Mouse (Mus musculus): ENCODE results near the gene Rcsd1.

Rcsd1 gene

DNA sequence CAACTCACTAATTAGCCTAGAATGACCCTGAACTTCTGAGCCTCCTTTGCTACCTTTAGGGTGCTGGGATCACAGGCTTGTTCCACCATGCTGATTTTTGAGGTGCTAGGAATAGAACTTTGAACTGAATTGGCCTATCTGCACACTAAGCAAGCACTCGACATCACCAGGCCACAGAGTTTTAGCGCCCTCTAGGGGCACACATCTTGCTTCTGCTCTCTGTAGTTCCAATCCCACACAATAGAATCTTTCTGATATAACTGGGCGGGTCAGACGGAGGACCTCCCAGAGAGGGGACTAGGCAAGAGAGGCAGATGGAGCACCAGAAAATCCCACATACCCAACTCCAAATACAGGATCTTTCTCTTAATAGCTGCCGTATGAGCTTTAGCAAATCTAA lies 51.0 kb downstream of the Rcsd1 start:
- DNase-seq: peak; percentile 70 to 75

DNA sequence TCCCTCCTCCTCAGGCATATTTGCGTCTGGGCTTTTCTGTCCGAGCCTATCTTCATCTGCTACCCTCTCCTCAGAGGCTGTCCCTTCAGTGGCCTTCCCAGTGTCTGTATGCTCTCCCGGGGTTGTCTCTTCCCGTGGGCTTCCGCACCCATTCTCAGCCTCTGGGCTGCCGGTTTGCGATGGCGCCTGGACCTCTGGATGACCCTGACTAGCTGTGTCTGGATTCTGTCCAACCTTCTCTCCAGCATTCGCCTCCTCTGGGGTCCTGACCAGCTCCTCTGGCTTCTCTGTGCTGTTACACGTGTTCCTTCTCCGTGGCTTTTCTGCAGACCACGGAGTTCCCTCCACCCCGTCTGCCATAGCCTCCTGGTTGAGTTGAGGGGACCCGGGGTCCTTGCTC lies 54.1 kb downstream of the Rcsd1 start:
- no peak for DNase-seq

DNA sequence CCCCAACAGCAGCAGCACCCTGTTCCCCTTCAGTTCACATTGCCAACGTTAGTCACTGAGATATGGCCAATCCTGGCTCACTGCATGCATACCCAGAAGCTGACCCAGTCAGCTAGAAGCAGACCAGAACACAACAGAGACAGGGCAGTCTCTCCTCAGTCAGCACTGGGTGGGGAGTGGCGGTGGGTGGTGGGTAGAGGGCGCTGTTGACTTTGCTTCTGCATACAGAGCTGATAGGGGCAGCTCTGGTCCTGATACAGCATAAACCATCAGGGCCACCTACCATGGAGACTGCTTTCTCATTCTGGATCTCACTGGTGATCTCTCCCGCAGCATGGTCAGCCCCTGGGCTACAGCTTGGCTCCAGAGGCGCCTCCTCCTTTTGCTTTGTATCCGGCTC lies 54.5 kb downstream of the Rcsd1 start:
- DNase-seq: peak; percentile 68 to 73

DNA sequence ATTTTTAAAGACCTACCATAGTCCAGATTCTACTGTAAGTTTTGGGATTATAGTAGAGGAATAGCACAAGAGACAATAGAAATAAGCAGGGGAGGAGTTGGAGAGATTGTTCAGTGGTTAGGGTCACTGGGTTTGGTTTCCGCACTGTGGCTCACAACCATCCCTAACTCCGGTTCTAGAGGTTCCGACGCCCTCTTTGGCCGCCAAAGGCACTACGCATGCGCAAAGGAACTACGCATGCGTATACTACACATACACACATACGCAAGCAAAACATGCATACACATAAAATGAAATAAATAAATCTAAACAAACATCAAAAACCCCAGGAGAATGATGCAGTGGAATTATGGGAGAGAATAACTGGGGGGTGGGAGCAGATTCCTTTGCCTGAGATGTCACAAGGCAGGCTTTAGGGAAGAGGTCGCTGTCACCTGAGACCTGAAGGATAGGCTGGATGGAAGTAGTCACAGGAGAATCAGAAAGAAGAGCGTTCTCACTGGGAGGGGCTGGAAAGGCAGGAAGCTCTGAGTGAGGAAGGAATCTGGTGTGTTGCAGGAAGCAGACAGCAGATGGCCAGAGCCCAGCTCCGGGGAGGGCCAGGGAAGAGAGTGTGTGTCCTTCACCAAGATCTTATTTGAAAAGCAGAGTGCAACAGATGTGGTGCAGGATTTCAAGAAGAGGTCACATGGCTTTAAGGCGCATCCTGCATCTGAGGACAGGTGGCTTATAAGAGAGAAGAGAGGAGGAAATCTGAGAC lies 56.3 kb downstream of the Rcsd1 start:
- DNase-seq: no peak

DNA sequence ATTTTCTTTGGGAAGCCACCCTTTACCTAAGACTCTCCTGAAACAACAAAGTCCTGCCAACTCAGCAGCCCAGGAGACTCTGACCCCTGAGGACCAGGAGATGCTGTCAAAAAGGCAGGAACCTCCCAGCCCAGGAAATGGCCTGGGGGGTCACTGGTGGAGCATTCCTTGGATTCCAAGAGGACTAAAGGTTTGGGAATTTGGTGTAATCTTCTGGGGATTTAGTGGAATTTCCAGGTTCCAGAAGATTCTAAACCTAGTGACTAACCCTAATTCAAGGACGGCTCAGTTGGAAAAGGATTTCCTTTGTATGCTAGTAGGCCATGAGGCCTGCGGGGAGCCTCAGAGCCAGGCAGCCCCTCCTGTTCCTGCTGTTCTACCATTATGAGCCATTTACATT lies 57.0 kb downstream of the Rcsd1 start:
- DNase-seq: no peak

- DNase-seq: no peak
Measured at GRCm38 (mm10) chr1:165651158-165651557, 58.4 kb downstream of the Rcsd1 start.

DNA sequence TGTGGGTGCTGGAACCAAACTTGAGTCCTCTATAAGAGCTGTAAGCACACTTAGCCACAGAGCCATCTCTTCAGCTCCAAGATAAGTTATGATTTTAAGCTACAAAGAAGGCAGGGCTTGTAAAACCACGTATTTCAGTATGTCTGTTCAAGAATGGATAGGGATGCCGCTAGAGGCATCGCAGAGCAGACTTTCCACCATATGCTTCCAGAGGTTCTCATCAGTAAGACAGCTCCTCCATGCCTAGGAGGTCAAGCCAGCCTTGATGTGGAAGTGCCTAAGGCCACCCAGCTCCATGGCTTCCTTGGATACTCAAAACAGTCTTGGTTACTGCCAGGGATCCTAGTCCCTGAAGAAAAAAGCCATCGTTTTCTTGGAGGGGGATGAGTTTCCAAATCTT lies 64.5 kb downstream of the Rcsd1 start:
- DNase-seq: no peak

DNA sequence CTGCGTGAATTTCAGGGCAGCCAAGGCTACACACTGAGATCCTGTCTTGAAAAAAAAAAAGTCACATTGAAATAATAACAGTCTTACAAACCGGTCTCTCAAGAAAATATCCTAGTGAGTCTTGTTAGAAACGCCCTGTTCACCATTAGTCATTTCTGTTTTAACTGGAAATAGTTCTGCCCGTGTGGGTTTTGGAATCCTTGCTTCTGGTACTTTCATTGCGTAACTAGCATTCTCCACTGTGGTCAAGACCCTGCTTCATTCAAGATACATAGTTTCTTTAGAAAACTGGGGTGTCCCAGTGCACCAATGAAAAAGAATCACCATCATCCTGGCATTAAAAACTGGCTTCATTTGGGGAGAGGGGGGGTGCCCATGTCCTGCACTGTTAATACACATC lies 65.8 kb downstream of the Rcsd1 start:
- DNase-seq: no peak

DNA sequence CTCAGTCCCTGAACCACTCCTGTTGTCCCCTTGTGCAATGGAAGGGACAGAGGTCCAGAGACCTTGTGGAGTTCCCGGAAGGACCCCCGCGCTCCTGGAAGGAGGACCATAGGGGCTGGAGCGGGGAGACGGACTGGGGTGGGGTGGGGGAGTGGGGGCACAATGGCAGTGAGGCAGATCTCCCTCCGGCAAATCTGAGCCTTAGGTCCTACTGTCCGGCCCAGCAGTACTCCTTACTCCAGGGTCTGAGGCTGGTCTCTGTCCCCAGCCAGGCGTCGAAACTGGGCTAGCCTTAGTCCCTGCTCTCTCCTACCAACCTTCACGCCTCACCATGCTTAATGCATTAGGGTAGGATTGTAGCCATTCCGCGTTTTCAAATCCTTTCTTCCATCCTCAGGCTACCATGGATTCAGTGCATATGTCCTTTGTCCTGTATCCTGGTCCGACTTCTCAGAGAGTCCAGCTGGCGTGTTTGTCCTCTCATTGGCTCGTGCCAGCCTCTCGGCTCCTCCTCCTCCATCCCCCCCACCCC lies 66.7 kb downstream of the Rcsd1 start:
- DNase-seq: peak; percentile 23 to 39

DNA sequence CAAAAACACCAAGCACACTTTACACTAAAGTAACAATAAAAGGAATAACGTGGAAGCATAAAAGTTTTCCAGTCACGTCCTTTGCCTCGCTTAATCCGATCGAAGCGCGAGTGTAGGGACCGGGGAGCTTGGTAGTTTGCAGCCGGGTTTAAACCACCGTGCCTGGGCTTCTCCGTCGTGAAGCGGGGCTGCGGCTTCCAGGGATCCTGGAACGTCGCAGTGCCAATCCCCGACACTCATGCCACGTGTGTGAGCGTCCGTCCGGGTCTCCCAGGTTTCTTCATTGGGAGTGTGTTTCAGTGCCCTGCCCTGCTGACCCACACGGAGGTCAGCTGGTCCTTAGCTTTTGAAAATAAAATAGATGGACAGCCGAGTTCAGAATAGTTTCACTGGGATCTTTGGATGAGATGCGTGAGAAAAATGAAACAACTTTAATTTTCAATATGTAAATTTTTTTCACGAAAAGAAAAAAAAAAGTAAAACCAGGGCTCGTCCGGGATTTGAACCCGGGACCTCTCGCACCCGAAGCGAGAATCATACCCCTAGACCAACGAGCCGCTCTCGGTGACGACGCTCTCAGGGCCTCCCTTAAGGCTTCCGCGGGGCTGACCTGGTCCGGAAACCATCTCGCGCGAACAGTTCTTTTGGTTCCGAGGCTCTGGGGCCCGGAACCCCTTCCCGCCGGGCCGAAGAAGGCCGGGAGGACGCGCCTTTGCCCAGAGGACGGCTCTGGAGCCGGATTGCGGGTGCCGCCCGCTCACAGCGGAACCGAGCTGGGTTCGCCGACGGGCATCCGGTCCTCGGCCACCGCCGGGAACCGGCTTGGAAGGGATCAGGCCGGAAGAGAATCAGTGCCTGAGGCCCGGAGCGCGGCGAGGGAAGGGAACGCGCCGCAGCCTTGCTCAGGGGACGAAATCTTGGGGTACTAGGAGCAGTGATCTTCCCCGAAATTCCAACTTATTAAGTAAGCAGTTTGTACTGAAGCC lies 67.5 kb downstream of the Rcsd1 start:
- peak; percentile 93 to 95 for DNase-seq

DNA sequence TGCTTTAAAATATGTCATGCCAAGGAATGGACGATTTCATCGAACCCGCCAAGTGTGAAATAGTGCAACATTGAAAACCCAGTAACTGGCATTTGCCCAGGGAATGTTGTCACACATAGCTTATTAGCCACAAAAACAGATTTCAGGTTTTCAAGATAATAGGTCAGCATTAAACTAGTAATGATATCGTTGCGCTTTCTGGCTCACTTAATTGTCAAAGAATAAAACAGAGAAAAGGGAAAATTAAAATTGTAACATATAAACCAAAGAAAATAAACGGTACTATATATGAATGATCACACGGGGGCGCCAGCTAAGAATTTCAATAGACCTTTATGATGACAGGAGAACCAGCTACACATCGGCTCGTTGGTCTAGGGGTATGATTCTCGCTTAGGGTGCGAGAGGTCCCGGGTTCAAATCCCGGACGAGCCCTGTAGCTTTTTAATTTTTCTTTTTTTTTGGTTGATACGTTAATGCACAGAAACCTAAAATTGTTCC lies 68.2 kb downstream of the Rcsd1 start:
- DNase-seq: peak; percentile 87 to 90

GRCm38 (mm10) chr1:165636289-165636688 lies 73.3 kb downstream of the Rcsd1 start:
- no peak for DNase-seq

DNA sequence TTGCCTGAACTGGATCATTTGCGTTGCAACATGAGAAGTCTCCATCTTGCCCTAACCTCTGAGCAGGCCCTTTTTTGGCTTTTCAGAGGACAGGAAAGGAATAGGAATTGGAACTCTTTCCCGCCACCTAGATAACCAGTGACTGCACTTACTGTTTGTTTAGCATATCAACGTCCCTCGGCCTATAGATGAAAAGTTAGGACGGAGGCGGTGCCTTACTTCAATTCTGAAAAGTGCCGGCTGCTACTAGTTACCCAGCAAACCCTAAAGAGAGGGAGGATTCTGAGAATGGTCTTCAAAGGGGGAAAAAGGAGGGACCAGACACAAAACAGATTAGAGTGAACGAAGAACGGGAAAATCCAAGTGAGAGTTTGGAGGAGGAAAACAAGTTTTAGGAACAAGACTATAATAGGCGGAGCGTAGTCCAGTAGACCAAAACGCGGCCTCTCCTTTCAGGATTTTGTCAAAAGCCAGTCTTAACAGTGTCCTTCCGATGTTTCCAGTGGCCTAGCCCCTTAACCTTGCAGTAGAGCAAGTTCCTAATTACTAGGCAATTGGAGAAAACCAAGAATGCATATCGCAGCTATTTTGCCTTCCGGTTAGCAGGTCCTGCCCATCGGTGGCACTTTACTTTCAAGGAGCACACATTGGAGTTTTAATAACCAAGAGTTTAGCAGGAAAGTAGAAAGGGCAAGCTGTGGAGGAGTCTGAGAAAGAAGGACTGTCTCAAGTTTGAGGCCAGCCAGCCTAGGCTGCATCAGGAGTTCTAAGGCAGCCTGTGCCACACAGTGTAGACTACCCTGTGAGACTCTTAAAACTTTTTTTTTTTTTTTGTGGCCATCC lies 74.3 kb downstream of the Rcsd1 start:
- no peak for DNase-seq

GRCm38 (mm10) chr1:165634151-165634884 lies 75.2 kb downstream of the Rcsd1 start, which contains the start of gene Mpzl1:
Gene Mpzl1 (minus strand): TSS chr1:165634538.
- DNase-seq: peak; percentile 96 to 97

DNA sequence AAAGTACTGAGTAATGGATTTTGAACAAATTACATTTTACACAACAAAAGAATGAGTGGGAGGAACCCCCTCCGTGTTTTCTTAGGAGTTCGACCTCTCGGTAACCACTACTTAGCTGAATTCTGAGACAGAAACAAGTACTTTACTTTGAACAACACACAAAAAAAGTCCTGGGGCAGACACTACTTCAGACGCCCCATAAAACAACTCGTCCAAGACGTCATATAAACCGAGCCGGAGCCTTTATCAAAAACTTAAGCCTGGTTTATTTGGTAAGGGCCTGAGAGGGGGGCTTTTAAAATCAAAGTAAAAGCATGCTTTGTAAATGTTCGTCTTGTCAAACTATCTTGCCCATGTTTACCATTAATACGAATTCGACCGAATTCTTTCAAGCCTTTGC lies 76.2 kb downstream of the Rcsd1 start:
- no peak for DNase-seq

DNA sequence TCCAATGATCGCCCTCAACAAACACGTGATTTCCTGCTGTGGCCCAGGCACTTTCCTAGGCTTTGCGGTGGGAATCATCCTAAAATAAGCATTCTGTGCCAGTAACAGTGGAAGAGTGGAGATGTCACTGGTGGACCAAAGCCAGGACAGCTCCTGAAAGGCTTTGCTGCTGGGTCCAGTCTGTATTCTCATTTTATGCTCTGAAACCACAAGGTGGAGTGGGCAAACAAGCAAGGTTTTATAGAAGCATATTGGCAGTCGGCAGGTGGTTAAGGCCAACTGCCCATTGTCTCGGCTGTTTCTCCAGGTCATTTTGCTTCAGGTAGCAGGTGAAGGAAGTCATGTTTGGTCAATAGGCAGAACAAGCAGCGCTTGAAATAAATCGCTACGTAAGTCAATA lies 78.4 kb downstream of the Rcsd1 start:
- DNase-seq: no peak

DNA sequence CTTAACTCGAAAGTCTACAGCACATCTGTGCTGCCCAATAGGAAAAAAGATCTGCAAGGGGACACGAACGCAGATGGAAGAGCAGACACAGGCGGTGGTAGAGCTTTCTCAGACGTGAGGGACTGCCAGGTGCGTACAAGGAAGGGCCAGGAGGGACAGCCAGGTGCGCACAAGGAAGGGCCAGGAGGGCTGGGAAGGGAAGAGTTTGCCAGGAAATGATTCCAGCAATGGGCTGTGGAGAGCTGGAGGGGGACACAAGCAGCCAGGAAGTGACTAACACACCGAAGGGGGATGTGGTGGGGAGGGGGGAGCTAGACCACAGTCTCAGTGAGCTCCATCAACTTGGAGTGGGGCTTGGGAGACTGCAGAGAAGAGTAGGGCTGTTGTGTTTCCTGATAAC lies 79.6 kb downstream of the Rcsd1 start:
- no peak for DNase-seq

DNA sequence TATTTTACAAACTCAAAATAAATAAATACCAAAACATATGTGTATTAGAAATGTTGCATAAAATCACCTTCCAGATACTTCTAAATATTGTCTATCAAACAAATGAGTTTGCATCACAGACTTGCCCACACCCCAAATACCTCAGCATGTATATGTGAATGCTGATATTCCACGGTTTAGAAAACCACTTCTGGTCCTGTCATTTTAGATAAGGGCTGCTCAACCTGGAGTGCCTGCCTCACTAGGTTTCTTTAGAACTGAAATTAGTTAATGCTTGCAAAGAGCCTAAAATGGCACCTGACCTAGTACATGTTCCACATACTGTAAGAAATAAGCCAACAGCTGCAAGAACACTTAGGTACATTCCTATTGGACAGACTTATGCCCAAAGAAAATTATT lies 81.0 kb downstream of the Rcsd1 start:
- DNase-seq: no peak

DNA sequence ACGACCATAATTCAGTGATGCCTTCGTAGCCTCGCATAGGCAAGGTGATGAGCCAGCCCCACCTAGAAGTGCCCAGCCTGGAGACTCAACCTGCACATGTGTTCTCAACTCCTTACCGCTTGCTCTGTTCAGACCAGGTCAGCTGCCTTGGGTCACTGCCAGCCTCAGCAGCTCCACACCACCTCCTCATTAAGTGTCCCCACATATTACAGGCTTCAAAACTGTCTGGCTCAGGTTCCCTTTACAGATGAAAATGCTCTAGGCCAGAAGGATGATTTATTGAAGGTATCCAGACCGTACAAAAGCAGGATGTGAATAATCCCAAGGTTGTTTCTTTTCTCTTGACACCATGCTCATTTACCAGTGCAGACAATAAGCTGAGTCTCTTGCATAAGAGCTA lies 83.7 kb downstream of the Rcsd1 start:
- no peak for DNase-seq

DNA sequence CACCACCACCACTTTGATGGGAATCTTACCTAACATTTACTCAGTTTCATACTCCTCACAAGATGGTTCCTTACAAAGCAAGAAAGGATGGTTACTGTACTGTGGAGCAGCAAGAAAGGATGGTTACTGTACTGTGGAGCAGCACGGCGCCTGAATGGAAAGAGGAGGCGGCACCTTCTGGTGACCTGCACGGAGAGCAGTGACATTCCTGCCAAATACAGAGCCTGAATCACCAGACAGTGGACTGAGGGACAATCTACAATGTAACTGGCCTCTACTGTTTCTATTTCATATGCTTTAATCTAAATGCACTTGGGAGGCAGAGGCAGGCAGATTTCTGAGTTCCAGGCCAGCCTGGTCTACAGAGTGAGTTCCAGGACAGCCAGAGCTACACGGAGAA lies 84.5 kb downstream of the Rcsd1 start:
- no peak for DNase-seq

DNA sequence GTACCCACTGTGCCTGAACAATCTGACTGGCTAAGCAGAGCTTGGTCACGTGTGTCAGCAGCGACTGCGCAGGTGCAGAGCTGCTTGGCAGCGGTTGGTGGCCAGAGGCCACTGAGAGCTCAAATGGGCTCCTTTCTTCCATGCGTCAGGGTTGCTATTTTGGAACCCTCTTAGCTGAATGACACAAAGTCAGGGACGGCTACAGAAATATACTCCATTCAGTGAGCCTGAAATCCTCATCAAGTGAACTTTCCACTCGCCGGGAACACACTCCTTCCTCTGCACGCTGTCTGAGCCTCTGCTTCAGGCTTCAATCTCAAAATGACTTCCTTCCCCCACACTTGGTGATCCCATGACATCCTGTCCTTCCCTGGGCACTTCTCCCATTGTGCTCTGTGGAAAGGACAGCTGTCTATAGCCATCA lies 91.3 kb downstream of the Rcsd1 start:
- no peak for DNase-seq
